ENCODE assay signal across 9 mouse cellular contexts in genomic region chr5:36377456-36378369, GRCm38 (mm10). TPM values are rescaled to one million over a fixed set of nuclear protein-coding genes. Genes with fewer than 3 reads are reported as not detected.
DNase-seq lines count a peak whose midpoint lies in the region; ATAC-seq and TF ChIP-seq lines count a peak whose summit lies in the region.
"Had no signal": no experiment of that assay in that cellular context is flagged by ENCODE, and none has a peak within 500 bp of the region (broad histone marks: within the 10 kb centered on the region; RNA-seq: fewer than 3 reads in every experiment).

No protein-coding gene starts in this region.

- intact Hi-C loops in heart, adult 2 months (cut with DNase I), result no loop called here

- H3K4me3 ChIP-seq in kidney, adult 2 months (ENCODE audit: insufficient read depth, low read depth, low read length), result no peak overlapping the region
- H3K4me3 ChIP-seq in heart, adult 2 months, result no peak overlapping the region
- no peak overlapping the region for H3K4me3 ChIP-seq in limb, embryonic 14.5 days (replicated peaks; ENCODE audit: low read length)
- H3K4me3 ChIP-seq: midbrain, embryonic 10.5 days had no signal

- H3K4me2 ChIP-seq in limb, embryonic 14.5 days (replicated peaks; ENCODE audit: low read depth, low read length, severe bottlenecking), result no peak overlapping the region

- no peak overlapping the region for H3K9ac ChIP-seq in heart, adult 2 months (ENCODE audit: low read depth, low read length)
- no peak overlapping the region for H3K9ac ChIP-seq in limb, embryonic 14.5 days (ENCODE audit: low read depth, low read length, severe bottlenecking)

- H3K27me3 ChIP-seq in kidney, adult 2 months (replicated peaks; ENCODE audit: control insufficient read depth, insufficient read depth, low read length), result no peaks in the 10 kb centered on the region
- H3K27me3 ChIP-seq in heart, adult 2 months (ENCODE audit: control insufficient read depth, insufficient read depth, low read length), result no peaks in the 10 kb centered on the region
- H3K27me3 ChIP-seq in limb, embryonic 14.5 days (ENCODE audit: control insufficient read depth, insufficient read depth, low read length), result no peaks in the 10 kb centered on the region

- peak; percentile 24 for DNase-seq in kidney, adult 2 months
- no peak for DNase-seq in kidney, adult 11 months
- peak; percentile 75 to 78 for DNase-seq in heart, adult 2 months
- peak; percentile 86 for DNase-seq in limb, embryonic 14.5 days (ENCODE audit: low spot score)
- peak; percentile 68 for DNase-seq in testis, postnatal 14 days (ENCODE audit: low spot score)
- DNase-seq in yolk sac, embryonic 10.5 days (ENCODE audit: low spot score), result no peak
- no peak for DNase-seq in right cerebral cortex, postnatal 4 days
- DNase-seq in retina, embryonic 14.5 days (ENCODE audit: low spot score), result no peak

- WGBS in kidney, adult 2 months, result 71% methylated on average over 8 of the region's 8 CpGs
- WGBS in heart, adult 2 months, result 81% methylated on average over 8 of the region's 8 CpGs
- 29% methylated on average over 8 of the region's 8 CpGs for WGBS in limb, embryonic 14.5 days

- H3K4me1 ChIP-seq in kidney, adult 2 months (ENCODE audit: control insufficient read depth, insufficient read depth, low read length), result no peaks in the 10 kb centered on the region
- peaks cover 11% of the 10 kb centered on the region for H3K4me1 ChIP-seq in heart, adult 2 months (ENCODE audit: control insufficient read depth, insufficient read depth, low read length)
- peaks cover 68% of the 10 kb centered on the region for H3K4me1 ChIP-seq in limb, embryonic 14.5 days (ENCODE audit: control insufficient read depth, insufficient read depth, low read length)

- ATAC-seq in limb, embryonic 14.5 days (ENCODE audit: low FRiP score, low read depth), result peak; percentile 66

- TF ChIP-seq EP300 in heart, adult 2 months (IDR thresholded peaks at IDR 0.05; ENCODE audit: insufficient read depth, low read depth, low read length), result no peak

- no peak for TF ChIP-seq CTCF in kidney, adult 2 months (conservative IDR thresholded peaks at IDR 0.05; ENCODE audit: insufficient read depth, insufficient read length, low read depth, low read length)
- no peak for TF ChIP-seq CTCF in heart, adult 2 months (IDR thresholded peaks at IDR 0.05)

- no peaks in the 10 kb centered on the region for H3K9me3 ChIP-seq in limb, embryonic 14.5 days (ENCODE audit: control insufficient read depth, low read length)
- H3K9me3 ChIP-seq: midbrain, embryonic 10.5 days had no signal

- H3K79me2 ChIP-seq in heart, adult 2 months (replicated peaks; ENCODE audit: control insufficient read depth, insufficient read depth, low read length), result no peaks in the 10 kb centered on the region

- TF ChIP-seq POLR2A in kidney, adult 2 months (IDR thresholded peaks at IDR 0.05; ENCODE audit: low read depth, low read length), result no peak
- no peak for TF ChIP-seq POLR2A in heart, adult 2 months (IDR thresholded peaks at IDR 0.05; ENCODE audit: insufficient read depth, low read depth, low read length)
- no peak for TF ChIP-seq POLR2A in limb, embryonic 14.5 days (IDR thresholded peaks at IDR 0.05; ENCODE audit: borderline replicate concordance, extremely low read depth, insufficient read depth, insufficient read length)

- H3K36me3 ChIP-seq in kidney, adult 2 months (ENCODE audit: control insufficient read depth, insufficient read depth, low read length), result no peaks in the 10 kb centered on the region
- no peaks in the 10 kb centered on the region for H3K36me3 ChIP-seq in heart, adult 2 months (ENCODE audit: control insufficient read depth, insufficient read depth, low read length)
- no peaks in the 10 kb centered on the region for H3K36me3 ChIP-seq in limb, embryonic 14.5 days (ENCODE audit: control insufficient read depth, insufficient read depth, low read length)
- H3K36me3 ChIP-seq: midbrain, embryonic 10.5 days had no signal

- no peak overlapping the region for H3K27ac ChIP-seq in kidney, adult 2 months (ENCODE audit: insufficient read depth, low read depth, low read length)
- H3K27ac ChIP-seq in heart, adult 2 months, result no peak overlapping the region
- H3K27ac ChIP-seq in limb, embryonic 14.5 days (replicated peaks; ENCODE audit: low read depth, low read length), result peak overlapping the region; percentile 68

RNA-seq across cellular contexts. Expression of gene Sorcs2, which starts 20.2 kb away (rescaled TPM):
- polyA plus RNA-seq in kidney, adult 2 months (2012; rRNA removed), result 1.9 and 2.3 TPM in 2 replicates
- total RNA-seq in heart, adult 2 months (2021), result 1 to 10 TPM; 6.0 to 7.7 TPM
- 9.0 and 14.5 TPM in 2 replicates for polyA plus RNA-seq in heart, adult 2 months (2012; rRNA removed)
- 34.4 and 43.6 TPM in 2 replicates for polyA plus RNA-seq in limb, embryonic 14.5 days (2012; rRNA removed)
- polyA plus RNA-seq in limb, embryonic 14.5 days (2014; fragmentation: Nextera tagmentation; extraction: Ambion mirVana), result 25.4 and 26.8 TPM in 2 replicates

Comparison
In these comparisons a context has a peak if more than half of its experiments do, and no peak if none do; other contexts are left out.
1. DNase-seq: peak in kidney, adult 2 months (single experiment), heart, adult 2 months (2 of 2), limb, embryonic 14.5 days (single experiment) and testis, postnatal 14 days (single experiment); none in kidney, adult 11 months (single experiment), yolk sac, embryonic 10.5 days (single experiment), right cerebral cortex, postnatal 4 days (single experiment) and retina, embryonic 14.5 days (single experiment).